Mouse (Mus musculus): ENCODE measurements at regions not wholly inside any gene's neighbourhood (a gene's known extent, or its start where the extent isn't known, plus 50 kb on each side); places are given as distances from the start of the nearest gene placed in this dataset.

DNA sequence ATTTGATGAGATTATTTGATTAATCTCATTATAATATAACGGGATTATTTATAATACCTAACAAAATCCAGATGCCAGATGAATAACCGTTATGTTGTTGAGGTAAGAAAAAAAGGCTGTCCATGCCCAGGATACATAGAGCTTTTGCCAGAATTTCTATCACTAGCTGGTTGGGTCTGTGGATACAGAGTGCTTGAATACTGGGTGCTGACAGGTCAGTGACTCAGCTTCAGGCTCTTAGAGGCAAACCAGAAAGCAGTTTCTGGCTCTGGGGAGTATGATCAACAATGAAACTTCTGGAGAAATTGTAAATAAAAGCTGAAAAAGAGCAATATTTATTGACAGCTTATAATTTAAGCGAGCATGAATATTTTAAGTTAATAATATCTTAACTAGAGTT lies 109.4 kb upstream of the Ankrd1 start:
- no peak for DNase-seq (ENCODE audit: extremely low spot score in 1 of 2, low spot score in 1 of 2)

DNA sequence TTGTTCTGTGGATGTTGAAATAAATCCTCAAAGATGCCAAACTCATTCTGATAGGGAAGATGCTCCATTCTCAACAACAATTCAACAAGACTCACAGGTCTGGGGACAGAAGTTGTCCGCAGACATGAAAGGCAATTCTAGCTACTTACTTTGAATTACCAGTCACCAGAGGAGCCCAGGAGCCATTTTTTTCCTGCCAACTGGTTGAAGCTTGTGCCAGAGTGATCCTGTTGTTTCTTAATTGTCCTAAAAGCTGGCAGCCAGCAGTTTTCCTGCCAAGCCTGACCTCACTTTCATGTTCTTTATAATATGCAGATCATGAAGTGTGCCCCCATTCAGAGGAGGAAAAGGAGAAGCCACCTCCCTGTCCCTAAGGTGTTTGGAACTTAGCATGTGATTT lies 110.0 kb upstream of the Ankrd1 start:
- DNase-seq (ENCODE audit: extremely low spot score in 1 of 2, low spot score in 1 of 2), result no peak

DNA sequence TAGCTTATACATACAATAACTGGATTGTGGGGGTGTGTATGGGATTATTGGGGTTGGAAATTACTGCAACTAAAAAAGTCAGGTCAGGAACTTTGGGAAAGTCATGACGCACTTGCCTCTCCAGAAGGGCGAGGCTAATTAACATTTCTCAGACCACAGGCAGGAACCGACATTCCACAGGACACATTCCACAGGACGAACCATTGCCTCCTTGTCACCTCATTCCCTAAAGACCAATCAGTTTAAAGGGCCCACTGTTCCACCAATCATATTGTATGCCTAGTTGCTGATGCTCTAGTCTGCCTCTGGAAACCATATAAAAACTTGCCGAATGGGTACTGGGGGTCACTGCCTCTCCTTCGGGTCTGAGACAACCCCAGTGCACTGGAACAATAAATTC lies 113.0 kb upstream of the Pcgf5 start:
- no peak for DNase-seq (ENCODE audit: extremely low spot score in 1 of 2, low spot score in 1 of 2)

DNA sequence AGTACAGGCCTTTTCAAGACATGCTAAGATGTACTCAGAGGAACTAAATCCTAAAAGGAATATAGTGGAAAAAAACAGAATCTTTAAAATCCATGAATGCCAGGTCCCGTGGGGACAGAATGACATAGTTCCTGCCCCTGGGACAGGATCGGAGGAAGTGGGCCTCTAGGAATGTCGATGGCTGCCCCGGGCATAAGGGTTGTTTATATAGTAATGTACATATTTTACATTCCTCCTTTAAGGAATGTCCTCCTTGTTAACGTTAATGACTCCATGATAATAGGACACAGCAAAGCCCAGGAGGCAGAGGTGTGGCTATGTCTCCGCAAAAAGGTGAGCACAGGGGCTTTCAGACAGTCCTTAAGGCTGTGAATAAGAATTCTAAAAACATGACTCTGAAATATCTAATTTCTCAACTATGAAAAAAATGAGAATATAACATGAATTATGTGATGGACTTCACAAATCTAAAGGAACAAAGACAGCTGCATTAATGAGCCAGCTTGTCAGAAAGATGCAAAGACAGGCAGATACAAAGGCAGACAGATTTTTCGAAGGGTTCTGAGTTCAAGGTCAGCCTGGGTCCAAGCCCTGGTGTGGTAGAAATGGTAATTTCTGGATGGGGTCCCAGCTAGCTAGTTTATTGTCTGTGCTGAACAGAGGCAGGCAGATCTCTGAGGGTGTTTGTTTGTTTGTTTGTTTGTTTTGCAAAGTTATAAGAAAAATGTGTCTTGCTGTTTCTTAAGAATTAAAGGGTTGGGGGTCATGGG lies 111.3 kb upstream of the Pcgf5 start:
- no peak for DNase-seq (ENCODE audit: extremely low spot score in 1 of 2, low spot score in 1 of 2)

DNA sequence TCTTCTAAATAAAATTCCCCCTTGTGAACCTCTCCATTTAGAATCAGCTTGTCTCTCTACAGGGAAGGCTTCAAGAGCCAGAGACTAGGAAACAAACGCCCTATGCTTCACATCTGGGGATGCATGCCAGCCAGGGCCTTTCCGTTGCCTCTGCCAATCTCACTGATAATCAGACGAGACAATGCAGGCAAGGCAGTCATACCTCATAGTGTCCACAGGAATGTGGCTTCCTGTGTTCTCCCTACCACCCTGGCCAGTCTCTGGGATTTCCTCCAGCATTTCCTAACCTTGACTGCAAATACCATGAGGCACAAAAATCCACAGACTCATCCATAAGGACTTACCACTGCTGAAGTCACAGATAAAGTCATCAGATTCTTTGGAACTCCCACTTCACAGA lies 110.4 kb upstream of the Pcgf5 start:
- no peak for DNase-seq (ENCODE audit: extremely low spot score in 1 of 2, low spot score in 1 of 2)

DNA sequence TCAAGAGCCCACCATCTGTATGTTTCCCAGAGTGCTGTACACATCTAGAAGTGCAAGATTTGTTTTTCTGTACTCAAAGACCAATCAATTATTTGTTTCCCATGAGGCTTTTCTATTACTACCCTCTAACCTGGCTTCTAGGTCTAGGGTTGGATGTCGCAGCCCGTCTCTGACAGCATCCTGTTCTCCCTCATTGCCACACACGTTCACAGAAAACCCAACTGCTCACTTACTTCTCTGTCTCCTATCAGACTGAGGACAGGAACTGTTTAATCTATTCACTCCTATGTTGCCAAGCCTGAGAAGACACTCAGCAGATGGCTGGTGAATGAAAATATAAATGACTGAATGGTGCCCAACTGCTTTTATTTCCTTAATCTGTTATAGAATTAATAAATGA lies 109.6 kb upstream of the Pcgf5 start:
- no peak for DNase-seq (ENCODE audit: extremely low spot score in 1 of 2, low spot score in 1 of 2)

DNA sequence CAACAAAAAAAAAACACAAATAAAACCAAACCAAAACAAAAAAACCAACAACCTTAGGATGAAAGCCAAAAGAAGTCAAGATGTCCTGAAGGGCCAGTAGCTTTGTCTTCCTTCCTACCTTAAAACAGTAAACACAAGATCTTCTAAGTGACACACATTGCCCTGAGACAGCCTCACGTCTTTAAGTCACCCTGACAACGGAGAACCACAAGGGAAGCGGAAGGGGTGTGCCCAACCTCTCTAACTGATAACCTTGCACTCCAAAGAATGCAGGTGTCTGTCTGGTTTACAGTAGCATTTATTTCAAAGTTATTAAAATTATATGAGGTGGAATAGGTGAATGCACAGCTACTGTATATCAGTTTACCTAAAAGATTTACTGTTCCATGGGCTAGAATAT lies 105.7 kb upstream of the Pcgf5 start:
- DNase-seq (ENCODE audit: extremely low spot score in 1 of 2, low spot score in 1 of 2), result no peak

DNA sequence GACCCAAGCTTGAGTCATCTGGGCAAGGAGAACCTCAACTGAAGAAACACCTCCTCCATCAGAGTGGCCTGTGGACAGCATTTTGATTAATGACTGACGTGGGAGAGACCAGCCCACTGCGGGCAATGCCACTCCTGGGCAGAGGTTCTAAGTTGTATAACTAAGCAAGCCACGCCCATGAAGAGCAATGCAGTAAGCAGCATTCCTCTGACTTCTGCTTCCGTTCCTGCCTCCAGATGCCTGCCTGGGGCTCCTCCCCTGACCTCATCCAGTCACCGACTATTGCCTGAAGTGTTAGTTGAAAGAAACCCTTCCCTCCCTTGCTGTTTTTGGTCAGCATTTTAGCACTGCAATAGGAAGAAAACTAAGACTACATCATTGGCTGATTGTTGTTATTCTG lies 105.2 kb upstream of the Pcgf5 start:
- no peak for DNase-seq (ENCODE audit: extremely low spot score in 1 of 2, low spot score in 1 of 2)

DNA sequence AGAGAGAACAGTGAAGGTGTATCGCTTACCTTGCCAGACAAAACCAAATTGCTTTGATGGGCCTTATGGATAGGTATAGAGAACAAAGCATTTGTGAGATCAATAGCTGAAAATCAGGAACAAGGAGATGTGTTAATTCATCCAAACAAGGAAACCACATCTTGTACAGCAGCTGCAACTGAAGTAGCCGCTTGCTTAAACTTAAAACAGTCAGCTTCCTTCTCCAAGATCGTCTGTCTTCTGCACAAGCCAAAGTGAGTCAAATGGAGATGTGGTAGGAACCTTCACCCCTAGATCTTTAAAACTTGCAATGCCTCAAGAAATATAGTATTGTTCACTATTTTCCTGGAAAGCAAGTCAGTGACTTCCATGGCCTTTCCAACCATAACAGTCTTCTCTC lies 95.6 kb upstream of the Pcgf5 start:
- no peak for DNase-seq (ENCODE audit: extremely low spot score in 1 of 2, low spot score in 1 of 2)

DNA sequence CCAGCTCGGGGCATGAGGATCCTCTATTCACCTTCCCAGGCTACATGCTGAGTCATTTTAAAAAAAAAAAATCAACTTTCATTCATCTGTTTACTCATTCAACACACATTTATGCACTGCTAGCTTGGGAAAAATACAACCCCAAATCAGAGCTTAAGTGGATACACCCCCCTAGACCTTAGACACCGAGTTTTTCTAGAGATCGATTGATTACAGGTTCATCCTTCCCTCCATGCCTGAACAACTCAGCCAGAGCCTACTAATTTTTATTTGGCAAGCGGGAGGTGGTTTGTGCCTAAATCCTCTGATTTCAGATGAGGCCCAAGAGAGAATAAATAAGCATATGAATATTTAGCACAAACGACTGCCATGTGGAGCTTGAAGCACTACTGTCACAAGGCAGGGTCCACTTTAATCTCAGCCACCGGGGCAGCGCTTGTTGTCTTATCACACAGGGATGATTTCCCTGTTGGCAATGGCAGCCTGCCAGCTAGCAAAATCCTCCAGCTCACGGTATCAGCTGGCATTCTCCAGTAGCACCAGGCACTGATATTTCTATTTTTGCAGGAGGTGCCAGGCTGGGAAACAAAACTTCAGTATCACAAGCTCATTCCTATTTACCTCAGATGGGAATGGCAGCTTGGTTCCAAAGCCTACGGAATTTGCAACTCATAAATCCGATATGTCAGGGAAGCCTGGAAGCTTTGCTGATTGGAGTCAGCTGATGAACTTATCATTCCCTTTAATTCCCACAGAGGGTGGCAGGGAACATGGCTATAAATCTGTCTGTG lies 90.2 kb upstream of the Pcgf5 start:
- DNase-seq (ENCODE audit: extremely low spot score in 1 of 2, low spot score in 1 of 2), result peak; percentile 45 to 49

DNA sequence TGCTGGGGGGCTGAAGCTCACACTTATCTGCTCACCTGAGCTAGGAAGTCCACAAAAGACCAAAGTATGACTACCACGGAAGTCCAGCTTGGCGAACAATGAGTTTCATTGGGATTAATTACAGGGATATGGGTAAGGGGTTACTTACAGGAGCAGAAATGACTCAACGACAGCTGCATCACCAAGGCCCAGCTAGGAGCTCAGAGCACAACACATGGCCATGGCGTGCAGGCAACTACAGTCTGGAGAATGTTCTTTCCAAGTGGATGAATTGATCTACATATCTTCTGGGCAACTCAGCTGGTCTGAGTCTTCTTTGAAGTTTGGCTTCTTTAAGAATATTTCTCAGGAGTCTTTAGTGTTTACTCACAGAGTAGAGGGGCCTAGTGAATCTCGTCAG lies 86.3 kb upstream of the Pcgf5 start:
- DNase-seq (ENCODE audit: extremely low spot score in 1 of 2, low spot score in 1 of 2), result no peak

DNA sequence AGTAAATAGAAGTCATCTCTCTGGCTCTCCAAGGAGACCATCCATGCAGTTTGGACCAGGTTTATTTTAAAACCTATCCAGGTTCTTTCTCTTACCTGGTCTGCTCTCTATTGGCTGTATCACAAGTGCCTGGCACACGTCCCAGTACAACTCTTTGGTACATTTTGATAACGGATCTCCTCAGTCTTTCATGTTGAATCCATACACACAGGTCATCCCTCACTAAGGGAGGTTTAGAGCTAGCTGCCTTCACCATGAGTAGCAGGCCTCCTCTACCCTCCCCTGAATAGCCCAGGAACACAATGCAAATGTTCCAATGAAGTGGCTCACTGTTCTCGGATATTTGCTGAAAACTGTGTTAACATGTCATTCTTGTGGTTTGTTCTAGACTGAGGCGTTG lies 84.2 kb upstream of the Pcgf5 start:
- DNase-seq (ENCODE audit: extremely low spot score in 1 of 2, low spot score in 1 of 2), result no peak

DNA sequence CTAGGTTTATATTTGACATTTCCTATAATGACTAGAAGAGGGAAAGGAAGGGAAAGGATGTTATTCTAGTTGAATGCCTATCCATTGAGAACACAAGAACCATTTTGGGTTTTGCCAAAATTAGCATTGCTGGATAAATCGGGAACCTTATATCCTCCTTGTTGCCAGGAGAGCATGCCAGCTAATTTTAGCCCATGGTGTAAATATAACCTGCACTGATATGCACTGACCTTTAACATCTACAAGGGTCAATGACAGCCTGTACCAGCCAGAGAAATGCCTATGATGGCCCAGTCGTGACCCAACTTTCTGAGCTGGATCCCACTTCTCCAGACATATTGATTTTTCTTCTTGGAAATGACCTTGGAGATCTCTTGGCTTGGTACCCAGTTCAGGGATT lies 83.7 kb upstream of the Pcgf5 start:
- no peak for DNase-seq (ENCODE audit: extremely low spot score in 1 of 2, low spot score in 1 of 2)

DNA sequence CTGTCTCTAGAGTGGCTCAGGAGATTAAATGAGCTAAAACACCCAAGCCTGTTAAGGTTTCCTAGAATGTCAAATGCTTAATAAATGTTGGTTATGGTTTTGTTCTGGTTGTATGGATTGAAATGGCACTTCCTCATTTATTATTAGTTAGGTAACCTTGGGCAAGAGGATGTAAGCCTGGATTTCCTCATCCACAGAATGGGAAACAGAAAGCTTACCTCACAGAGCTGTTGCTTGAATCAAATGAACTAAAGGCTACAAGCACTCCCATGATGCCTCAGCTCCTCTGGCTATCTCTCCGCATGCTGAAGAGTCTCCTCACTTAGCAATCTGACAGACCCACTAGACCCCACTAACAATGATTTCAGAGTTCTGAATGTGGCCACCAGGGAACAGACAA lies 82.8 kb upstream of the Pcgf5 start:
- DNase-seq (ENCODE audit: extremely low spot score in 1 of 2, low spot score in 1 of 2), result no peak

DNA sequence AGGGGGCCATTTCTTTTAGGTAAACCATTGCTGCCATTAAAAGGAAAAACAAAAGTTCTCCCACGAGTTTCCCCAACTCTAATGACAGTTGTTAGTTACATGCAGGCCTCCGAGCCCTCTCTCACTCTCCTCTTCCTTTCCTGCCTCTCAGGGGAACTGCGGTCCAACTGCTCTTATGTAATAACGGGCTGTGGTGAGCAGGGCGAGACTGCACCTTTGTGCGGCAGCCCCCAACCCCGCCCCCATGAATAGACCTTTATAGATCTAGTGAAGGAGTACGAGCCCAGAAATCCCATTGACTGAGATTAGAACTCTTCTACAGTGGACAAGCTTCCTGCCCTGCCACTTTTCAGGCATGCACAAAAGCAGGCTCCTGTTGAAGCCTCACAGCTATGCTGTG lies 81.8 kb upstream of the Pcgf5 start:
- no peak for DNase-seq (ENCODE audit: extremely low spot score in 1 of 2, low spot score in 1 of 2)

DNA sequence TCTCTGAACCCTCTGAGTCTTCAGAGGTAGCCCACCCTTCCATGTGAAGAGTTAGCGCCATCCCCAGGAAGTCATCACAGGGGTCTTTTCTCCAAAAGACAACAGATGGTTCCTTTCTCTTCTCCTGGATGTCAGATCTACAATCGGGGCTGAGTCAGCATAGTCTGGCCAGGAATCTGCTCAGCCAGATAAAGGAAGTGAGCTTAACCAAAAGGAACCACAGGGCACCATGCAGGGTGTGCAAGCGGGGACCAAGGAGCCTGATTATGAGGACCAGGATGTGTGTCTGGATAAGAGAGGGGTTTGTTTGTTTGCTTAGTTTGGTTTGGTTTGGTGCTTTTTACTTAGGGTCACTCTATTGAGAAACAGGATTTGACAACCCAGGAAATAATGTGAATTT lies 74.6 kb upstream of the Pcgf5 start:
- no peak for DNase-seq (ENCODE audit: extremely low spot score in 1 of 2, low spot score in 1 of 2)

DNA sequence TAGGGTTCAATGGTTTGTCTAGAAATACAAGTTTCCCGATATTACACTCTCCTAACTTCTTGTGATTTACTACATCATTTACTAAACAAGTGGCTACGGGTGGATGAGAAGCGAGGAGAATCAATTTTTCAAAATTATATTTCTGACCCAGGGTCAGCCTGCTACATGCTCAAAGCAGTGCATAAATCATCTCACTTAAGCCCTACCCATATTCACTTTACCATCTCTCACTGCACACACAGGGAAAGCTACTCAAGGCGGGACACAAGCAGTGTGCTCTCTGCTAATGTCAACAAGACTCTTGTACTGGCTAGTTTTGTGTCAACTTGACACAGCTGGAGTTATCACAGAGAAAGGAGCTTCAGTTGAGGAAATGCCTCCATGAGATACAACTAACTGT lies 62.6 kb upstream of the Pcgf5 start:
- DNase-seq (ENCODE audit: extremely low spot score in 1 of 2, low spot score in 1 of 2), result no peak

DNA sequence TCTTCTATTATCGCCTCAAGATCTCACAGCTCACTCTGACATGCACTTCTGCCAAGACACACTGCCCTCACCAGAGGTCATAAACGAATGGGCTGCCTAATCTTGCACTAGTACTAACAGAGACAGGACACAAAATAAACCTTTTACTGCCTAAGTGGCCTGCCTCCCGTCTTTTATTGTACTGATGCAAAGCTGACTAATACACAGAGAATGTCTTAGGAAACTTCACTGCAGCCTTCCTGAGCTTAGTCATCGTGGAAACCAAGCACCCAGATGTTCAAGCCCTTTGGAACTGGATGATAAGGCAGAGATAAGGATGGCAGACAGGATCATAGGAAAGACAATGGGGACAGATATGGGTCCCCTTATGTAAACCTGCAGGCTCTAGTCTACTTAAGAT lies 57.3 kb upstream of the Pcgf5 start:
- DNase-seq (ENCODE audit: extremely low spot score in 1 of 2, low spot score in 1 of 2), result no peak

DNA sequence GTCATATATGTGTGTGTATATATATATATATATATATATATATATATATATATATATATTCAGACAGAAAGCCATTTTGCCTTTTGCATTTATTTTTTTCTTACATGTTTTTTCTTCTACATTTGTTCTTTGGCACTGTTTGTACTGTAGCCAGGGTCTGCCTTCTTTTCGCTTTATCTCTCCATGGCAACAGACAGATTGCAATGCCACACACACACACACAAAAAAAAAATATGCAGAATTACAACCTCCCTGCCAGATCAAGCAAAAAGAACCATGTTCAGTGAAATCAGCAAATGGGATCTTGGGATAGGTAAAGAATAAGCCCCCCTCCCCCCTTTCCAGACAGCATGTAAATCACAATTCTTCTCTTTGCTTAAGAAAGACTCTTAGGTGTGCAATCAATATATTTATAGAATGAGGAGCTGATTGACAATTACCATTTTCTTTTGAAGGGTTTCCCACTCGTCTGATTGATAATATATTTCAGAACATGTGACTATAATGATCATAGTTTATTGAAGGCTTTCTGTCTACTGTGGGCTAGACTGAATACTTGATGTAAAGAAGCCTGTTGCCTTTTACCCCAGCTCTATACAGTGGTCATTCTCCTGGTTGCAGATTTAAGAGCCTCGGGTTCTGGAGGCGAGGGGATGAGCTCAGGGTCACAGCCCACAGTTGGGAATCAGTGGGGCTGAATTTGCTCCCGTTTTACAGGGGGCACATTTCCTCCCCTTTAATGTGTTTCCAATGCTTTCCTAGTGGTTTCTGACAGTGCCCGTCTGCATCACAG lies 54.7 kb upstream of the Pcgf5 start:
- no peak for DNase-seq (ENCODE audit: extremely low spot score in 1 of 2, low spot score in 1 of 2)
